Mouse (Mus musculus) stomach, embryonic 15.5 days (tissue): Measurements from ENCODE around the gene Exoc3l. TPM values are rescaled to one million over a fixed set of nuclear protein-coding genes. Genes with fewer than 3 reads are reported as not detected.
"Not testable (repeated sequence)": the region's sequence is repeated elsewhere in the genome, so short reads cannot be mapped to it uniquely, and the experiment has no call there.

Experiments used
- ATAC-seq: fragments of 200-750 bp; cut with Nextera tagmentation; 2 replicates; pipeline ENCODE4 v1.8.0; 2017; ENCODE audit warnings: low read depth, moderate number of reproducible peaks, moderate TSS enrichment; ENCODE audit not compliant: insufficient read depth, low FRiP score
- H3K27ac ChIP-seq: fragments of 300-500 bp; sonication (generic); 2 replicates; pipeline ENCODE4 v1.5.1; 2015; ENCODE audit warnings: mild to moderate bottlenecking, inconsistent platforms
- H3K27me3 ChIP-seq: fragments of 300-500 bp; sonication (generic); replicated peaks from 2 replicates; pipeline ENCODE4 v1.6.1; 2015; ENCODE audit warnings: inconsistent platforms
- H3K36me3 ChIP-seq: fragments of 300-500 bp; sonication (generic); 2 replicates; pipeline ENCODE4 v1.6.1; 2015; ENCODE audit warnings: inconsistent platforms
- H3K4me1 ChIP-seq: fragments of 300-500 bp; sonication (generic); 2 replicates; pipeline ENCODE4 v1.6.1; 2015; ENCODE audit warnings: inconsistent platforms
- H3K4me2 ChIP-seq: fragments of 300-500 bp; sonication (generic); 2 replicates; pipeline ENCODE4 v1.6.1; 2015; ENCODE audit warnings: mild to moderate bottlenecking, inconsistent platforms
- H3K4me3 ChIP-seq: fragments of 300-500 bp; sonication (generic); replicated peaks from 2 replicates; pipeline ENCODE4 v1.5.1; 2015; ENCODE audit warnings: inconsistent platforms
- H3K9ac ChIP-seq: fragments of 300-500 bp; sonication (generic); 2 replicates; pipeline ENCODE4 v1.6.1; 2015; ENCODE audit warnings: inconsistent platforms
- H3K9me3 ChIP-seq: fragments of 300-500 bp; sonication (generic); 2 replicates; pipeline ENCODE4 v1.6.1; 2016; ENCODE audit warnings: inconsistent platforms
- WGBS: fragments of 180-500 bp; shearing (Covaris S2); methylation state at CpG from one replicate; pipeline ENCODE4 v1.1.7; 2015; 5-methylcytosine and 5-hydroxymethylcytosine counted together
- polyA plus RNA-seq: library from polyadenylated mRNA; unstranded; fragments of >200 nt; fragmentation: Nextera tagmentation; extraction: Ambion mirVana; gene quantifications from 2 replicates; pipeline ENCODE4 v1.2.1, GENCODE M21; 2015

Exoc3l gene
- polyA plus RNA-seq, 1 experiment from 2014 or later, result 10.4 TPM

- ATAC-seq, result no peak
- Histone ChIP-seq H3K9ac (peak overlapping the region; percentile 83), H3K27me3 (no peaks in the 10 kb centered on the region), H3K9me3 (no peaks in the 10 kb centered on the region), H3K4me3 (peak overlapping the region; percentile 80), H3K4me2 (peak overlapping the region; percentile 72), H3K27ac (no peak overlapping the region), H3K4me1 (peaks cover 20% of the 10 kb centered on the region), H3K36me3 (peaks cover 26% of the 10 kb centered on the region)
- WGBS, result 52% methylated on average over 18 of the region's 18 CpGs
Measured at GRCm38 (mm10) chr8:105298351-105299252, 2.7 kb upstream of the Exoc3l start.

GRCm38 (mm10) chr8:105297511-105298192 is 1.8 kb upstream of the Exoc3l start, which contains the start of gene E2f4:
E2f4 (plus strand) TSS chr8:105297663.
- peaks cover 21% of the 10 kb centered on the region for H3K36me3 ChIP-seq
- H3K4me3 ChIP-seq, result peak within 1 kb of the TSS; percentile 80
- peak within 1 kb of the TSS; percentile 83 for H3K9ac ChIP-seq
- no peaks in the 10 kb centered on the region for H3K27me3 ChIP-seq
- peak within 1 kb of the TSS; percentile 72 for H3K4me2 ChIP-seq
- H3K27ac ChIP-seq, result peak within 1 kb of the TSS; percentile 49
- no peaks in the 10 kb centered on the region for H3K9me3 ChIP-seq
- peaks cover 20% of the 10 kb centered on the region for H3K4me1 ChIP-seq
- WGBS, result under 1% methylated on average over 58 of the region's 58 CpGs
- peak; percentile 86; the same call in 1 of the 2 replicates for ATAC-seq

GRCm38 (mm10) chr8:105295256-105295655 is 645 bp downstream of the Exoc3l start:
- Histone ChIP-seq H3K4me3 (peak overlapping the region; percentile 6; the same call in 1 of the 2 replicates), H3K4me1 (peaks cover 27% of the 10 kb centered on the region), H3K27ac (peak overlapping the region; percentile 11; the same call in 1 of the 2 replicates), H3K4me2 (peak overlapping the region; percentile 12; the same call in 1 of the 2 replicates), H3K9me3 (no peaks in the 10 kb centered on the region), H3K36me3 (peaks cover 6% of the 10 kb centered on the region), H3K27me3 (peaks cover 6% of the 10 kb centered on the region), H3K9ac (no peak overlapping the region)
- whole genome bisulfite sequencing, result 68% methylated on average over 11 of the region's 11 CpGs
- ATAC-seq, result no peak

GRCm38 (mm10) chr8:105294776-105295175 is 1.1 kb downstream of the Exoc3l start:
- no peak for ATAC-seq
- WGBS, result 65% methylated on average over 9 of the region's 9 CpGs
- Histone ChIP-seq H3K9me3 (no peaks in the 10 kb centered on the region), H3K4me3 (peak overlapping the region; percentile 6; the same call in 1 of the 2 replicates), H3K36me3 (peaks cover 1% of the 10 kb centered on the region), H3K9ac (no peak overlapping the region), H3K4me2 (no peak overlapping the region), H3K4me1 (peaks cover 30% of the 10 kb centered on the region), H3K27me3 (peaks cover 10% of the 10 kb centered on the region), H3K27ac (no peak overlapping the region)

GRCm38 (mm10) chr8:105293405-105293804 is 2.5 kb downstream of the Exoc3l start:
- Histone ChIP-seq H3K36me3 (no peaks in the 10 kb centered on the region), H3K4me3 (no peak overlapping the region), H3K4me1 (peaks cover 27% of the 10 kb centered on the region), H3K9me3 (no peaks in the 10 kb centered on the region), H3K9ac (no peak overlapping the region), H3K27ac (no peak overlapping the region), H3K4me2 (no peak overlapping the region), H3K27me3 (peaks cover 10% of the 10 kb centered on the region)
- 70% methylated on average over 19 of the region's 19 CpGs for WGBS
- no peak for ATAC-seq

- Histone ChIP-seq H3K27me3 (peaks cover 10% of the 10 kb centered on the region), H3K4me1 (peaks cover 28% of the 10 kb centered on the region), H3K9me3 (no peaks in the 10 kb centered on the region), H3K4me2 (no peak overlapping the region), H3K36me3 (no peaks in the 10 kb centered on the region), H3K4me3 (no peak overlapping the region), H3K27ac (no peak overlapping the region), H3K9ac (no peak overlapping the region)
- ATAC-seq, result no peak
- WGBS, result 78% methylated on average over 7 of the region's 7 CpGs
Measured at GRCm38 (mm10) chr8:105292471-105292870, 3.4 kb downstream of the Exoc3l start.

GRCm38 (mm10) chr8:105291802-105292201 is 4.1 kb downstream of the Exoc3l start:
- H3K9me3 ChIP-seq, H3K9ac ChIP-seq, H3K36me3 ChIP-seq, ATAC-seq, H3K27ac ChIP-seq, H3K4me3 ChIP-seq, H3K4me2 ChIP-seq: not testable (repeated sequence)
- 61% methylated on average over 3 of the region's 3 CpGs for whole genome bisulfite sequencing
- peaks cover 23% of the 10 kb centered on the region for H3K4me1 ChIP-seq
- peaks cover 10% of the 10 kb centered on the region for H3K27me3 ChIP-seq

GRCm38 (mm10) chr8:105291364-105291763 is 4.5 kb downstream of the Exoc3l start:
- not testable (repeated sequence) for H3K4me3 ChIP-seq, H3K9ac ChIP-seq, H3K9me3 ChIP-seq, ATAC-seq, H3K27ac ChIP-seq, H3K4me2 ChIP-seq, H3K36me3 ChIP-seq
- H3K27me3 ChIP-seq, result peaks cover 10% of the 10 kb centered on the region
- WGBS, result 79% methylated on average over 8 of the region's 8 CpGs
- H3K4me1 ChIP-seq, result peaks cover 23% of the 10 kb centered on the region

GRCm38 (mm10) chr8:105290554-105291314 is 5.2 kb downstream of the Exoc3l start:
- Histone ChIP-seq H3K9ac (no peak overlapping the region), H3K4me1 (peaks cover 23% of the 10 kb centered on the region), H3K9me3 (no peaks in the 10 kb centered on the region), H3K27ac (no peak overlapping the region), H3K27me3 (peaks cover 10% of the 10 kb centered on the region), H3K36me3 (no peaks in the 10 kb centered on the region), H3K4me3 (peak overlapping the region; percentile 19; the same call in 1 of the 2 replicates), H3K4me2 (peak overlapping the region; percentile 84)
- no peak for ATAC-seq
- WGBS, result 8% methylated on average over 31 of the region's 31 CpGs

- Histone ChIP-seq H3K4me1 (peaks cover 23% of the 10 kb centered on the region), H3K4me2 (peak within 1 kb of the TSS; percentile 84), H3K9ac (peak within 1 kb of the TSS; percentile 34; the same call in 1 of the 2 replicates), H3K27me3 (peaks cover 10% of the 10 kb centered on the region), H3K9me3 (no peaks in the 10 kb centered on the region), H3K36me3 (no peaks in the 10 kb centered on the region), H3K27ac (peak within 1 kb of the TSS; percentile 91), H3K4me3 (peak within 1 kb of the TSS; percentile 57)
- 0 out of 2 replicates have a peak, but pooled peaks have one; percentile 6 for ATAC-seq
- WGBS, result 3% methylated on average over 43 of the region's 43 CpGs
Measured at GRCm38 (mm10) chr8:105289805-105290460, 6.0 kb downstream of the Exoc3l start, which contains the start of gene 4931428F04Rik. 4931428F04Rik (minus strand) TSS chr8:105289864.
